Mouse (Mus musculus): ENCODE data around the gene Katnal1.

DNA sequence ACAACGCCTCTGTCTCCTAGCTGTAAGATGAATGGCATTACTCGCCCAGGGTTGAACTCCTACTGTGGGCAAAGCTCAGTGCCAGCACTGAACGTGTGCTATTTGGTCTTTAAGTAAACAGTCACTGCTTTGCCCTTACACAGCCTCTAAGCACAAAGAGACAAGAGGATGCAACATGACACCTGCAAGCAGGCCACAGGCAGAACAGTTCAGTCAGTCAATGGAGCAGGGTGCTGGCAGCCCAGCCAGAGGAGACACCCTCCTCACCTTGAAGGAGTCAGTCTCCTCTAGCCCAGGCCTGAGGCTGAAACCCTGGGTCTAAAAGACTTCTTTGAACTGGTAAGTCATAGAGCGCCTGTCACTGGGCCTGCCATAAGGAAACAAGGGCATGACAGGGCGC is 11.1 kb downstream of the Katnal1 start:
- TF ChIP-seq POLR2A (IDR thresholded peaks at IDR 0.05; ENCODE audit: low read depth, low read length) (no peak), CTCF (IDR thresholded peaks at IDR 0.05; ENCODE audit: borderline replicate concordance, insufficient read depth, low read length) (no peak)
